Mouse (Mus musculus) spleen, postnatal 10 days (tissue): ENCODE results near the gene Fam83b.

Experiments
- DNase-seq, 2 experiments: peaks; one replicate each; pipeline ENCODE4 v3.0.0; 2021 to 2022; ENCODE audit warnings: low spot score in 2 of 2

The Fam83b gene

GRCm38 (mm10) chr9:76521640-76522039 is 45.3 kb downstream of the Fam83b start:
- DNase-seq = no peak

GRCm38 (mm10) chr9:76518665-76519064 is 48.3 kb downstream of the Fam83b start:
- no peak for DNase-seq

DNA sequence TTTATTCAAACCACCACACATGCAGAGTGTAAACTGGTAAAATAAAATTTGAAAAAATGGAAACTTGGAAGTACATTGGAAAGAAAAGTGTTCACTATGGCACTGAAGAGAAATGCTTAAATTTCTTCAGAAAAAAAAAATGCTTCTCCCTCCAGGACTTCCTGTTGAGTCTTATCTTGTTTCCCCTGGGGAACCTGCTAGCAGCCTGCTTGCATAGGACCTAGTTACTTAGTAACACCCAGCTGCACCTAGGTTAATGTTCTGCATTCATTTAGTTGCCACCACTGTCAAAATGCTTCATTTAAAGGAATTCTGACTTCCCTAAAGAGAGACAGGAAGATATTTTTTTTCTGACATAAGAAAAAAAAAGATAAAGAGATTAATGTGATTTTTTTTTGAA is 61.3 kb downstream of the Fam83b start:
- DNase-seq = no peak

DNA sequence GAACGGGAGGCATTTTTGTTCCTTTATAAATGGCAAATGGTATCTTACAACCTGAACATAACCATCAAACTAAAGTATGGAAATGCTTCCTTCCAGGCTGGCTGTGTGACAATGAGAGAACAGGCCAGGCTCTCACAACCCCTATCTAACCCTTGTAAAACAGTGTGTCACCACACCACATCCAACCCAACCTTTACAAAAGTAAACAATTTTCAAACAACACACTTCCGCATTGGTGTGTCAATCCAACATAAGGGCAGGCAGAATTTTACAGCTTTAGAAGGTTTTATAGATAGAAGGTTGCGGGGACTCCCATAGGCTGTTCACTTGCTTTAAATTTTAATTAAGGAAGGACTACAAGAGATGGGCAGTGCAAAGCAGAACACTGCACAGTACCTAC is 77.2 kb downstream of the Fam83b start:
- DNase-seq = no peak

GRCm38 (mm10) chr9:76480088-76480487 is 86.8 kb downstream of the Fam83b start:
- no peak for DNase-seq

GRCm38 (mm10) chr9:76469500-76469899 is 97.4 kb downstream of the Fam83b start:
- DNase-seq = no peak

- no peak for DNase-seq
These were observed 105.4 kb downstream of the Fam83b start for GRCm38 (mm10) chr9:76461547-76461946.

GRCm38 (mm10) chr9:76455703-76456102 is 111.2 kb downstream of the Fam83b start:
- no peak for DNase-seq
